Mouse (Mus musculus) cerebellum, postnatal 10 days (tissue): Measurements from ENCODE around the gene E130208F15Rik.
A peak's percentile ranks its signal among the peaks of the same experiment; 100 is the strongest.

Experiments used
- DNase-seq, 2 experiments: peaks; one replicate each; pipeline ENCODE4 v3.0.0; 2021; ENCODE audit warnings: mixed read lengths in 2 of 2

E130208F15Rik gene

GRCm38 (mm10) chr7:30335688-30336087, 14.1 kb downstream of the E130208F15Rik start:
- peak; percentile 86 to 91 for DNase-seq

GRCm38 (mm10) chr7:30336384-30336783, 14.8 kb downstream of the E130208F15Rik start:
- DNase-seq: peak; percentile 97 to 99

DNA sequence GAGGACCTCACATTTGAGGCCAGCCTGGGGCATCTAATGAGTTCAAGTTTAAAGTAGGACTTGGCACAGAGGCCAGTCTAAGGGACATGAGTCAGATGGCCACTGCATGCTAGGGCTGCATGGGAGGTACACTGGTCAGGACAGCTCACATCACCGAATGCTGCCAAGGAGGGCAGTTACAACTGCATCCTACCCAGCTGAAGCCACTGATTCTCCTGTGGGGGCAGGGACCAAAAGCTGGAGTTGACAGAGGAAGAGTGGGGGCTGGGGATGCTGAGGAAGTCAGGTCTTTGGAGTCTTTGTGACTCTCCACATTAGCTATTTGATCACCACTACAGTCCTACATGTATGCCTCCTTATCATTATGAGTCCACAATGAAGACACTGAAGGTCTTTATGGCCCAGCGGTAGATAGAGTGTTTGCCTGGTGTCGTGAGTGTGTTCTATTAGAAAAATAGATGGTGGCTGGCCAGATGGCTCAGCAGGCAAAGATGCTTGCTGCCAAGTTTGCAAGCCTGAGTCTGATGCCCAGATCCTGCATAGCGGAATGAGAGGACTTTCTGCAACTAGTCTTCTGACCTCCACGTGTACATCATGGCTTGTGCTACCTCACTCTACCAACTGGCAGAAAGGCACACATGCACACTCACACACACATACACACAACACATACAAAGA, 18.0 kb downstream of the E130208F15Rik start:
- DNase-seq: peak; percentile 92 to 93

- peak in 1 of 2 experiments; percentile 29 for DNase-seq
These were observed 25.3 kb downstream of the E130208F15Rik start for GRCm38 (mm10) chr7:30346635-30347379.

DNA sequence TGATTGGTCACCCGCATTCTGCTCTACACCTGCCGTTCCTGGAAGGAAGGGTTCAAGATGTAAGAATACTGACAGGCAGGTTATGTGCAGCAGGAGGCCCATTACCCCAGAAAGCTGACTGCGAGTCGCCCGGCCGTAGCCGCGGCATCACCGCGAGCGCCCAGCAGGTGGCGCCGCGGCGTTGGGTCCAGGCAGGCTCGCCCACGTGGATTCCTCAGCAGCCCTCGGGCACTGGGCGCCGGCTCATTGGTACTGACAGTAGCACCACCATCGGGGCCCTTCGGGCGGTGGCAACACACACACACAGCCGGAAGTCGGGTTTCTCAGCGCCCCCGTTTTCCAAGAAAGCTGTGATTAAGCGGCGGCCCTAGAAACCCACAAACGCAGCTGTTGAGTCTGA, 26.3 kb downstream of the E130208F15Rik start:
- peak; percentile 88 to 90 for DNase-seq

- DNase-seq: peak; percentile 84 to 91
These were observed 31.8 kb downstream of the E130208F15Rik start for GRCm38 (mm10) chr7:30353279-30353822.

GRCm38 (mm10) chr7:30354059-30354458, 32.5 kb downstream of the E130208F15Rik start:
- DNase-seq: no peak

GRCm38 (mm10) chr7:30358378-30359186, 37.0 kb downstream of the E130208F15Rik start:
- no peak for DNase-seq

GRCm38 (mm10) chr7:30359276-30359865, 37.8 kb downstream of the E130208F15Rik start:
- peak in 1 of 2 experiments; percentile 47 for DNase-seq

- DNase-seq: no peak
These were observed 38.5 kb downstream of the E130208F15Rik start for GRCm38 (mm10) chr7:30360028-30360427.

- DNase-seq: peak; percentile 89 to 91
These were observed 41.3 kb downstream of the E130208F15Rik start, which contains the start of gene Lrfn3 for GRCm38 (mm10) chr7:30362652-30363343. Lrfn3 (minus strand) TSS chr7:30362772.

DNA sequence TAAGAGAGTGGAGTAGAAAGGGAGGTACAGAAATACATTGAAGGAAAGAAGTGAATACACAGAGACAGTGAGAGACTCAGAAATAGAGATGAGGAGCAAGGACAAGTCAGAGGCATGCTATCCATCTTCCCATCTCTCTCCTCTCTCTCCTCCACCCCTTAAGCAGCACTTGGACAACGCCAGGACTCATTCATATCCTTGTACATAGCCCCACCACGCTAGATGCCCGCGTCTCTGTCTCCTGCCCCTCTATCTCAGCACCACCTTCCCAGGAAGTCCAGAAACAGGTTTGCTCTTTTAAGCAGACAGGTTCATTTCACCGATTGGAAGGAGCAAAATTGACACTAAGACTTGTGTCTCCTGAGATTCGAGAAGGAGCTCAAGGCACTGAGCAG, 41.8 kb downstream of the E130208F15Rik start:
- peak in 1 of 2 experiments; percentile 36 for DNase-seq

DNA sequence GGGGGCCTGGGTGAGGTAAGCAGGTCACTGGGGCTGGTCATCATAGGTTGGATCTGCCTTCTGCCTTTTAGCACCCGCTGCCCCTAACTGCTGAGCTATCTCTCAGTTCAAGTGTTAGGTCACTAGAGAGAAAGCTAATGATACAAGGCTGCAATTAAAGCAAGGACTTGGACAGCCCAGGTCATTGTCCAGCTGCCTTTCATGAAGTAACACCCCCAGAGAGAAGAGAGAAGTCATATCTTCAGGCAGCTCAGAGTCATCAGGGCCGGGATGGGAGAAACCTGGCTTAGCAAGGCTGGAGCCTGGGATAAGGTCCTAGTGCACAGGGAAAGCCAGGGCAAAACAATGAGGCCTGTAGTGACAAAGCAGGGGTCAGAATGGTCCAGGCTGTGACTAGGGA, 45.9 kb downstream of the E130208F15Rik start:
- DNase-seq: no peak
